Mouse (Mus musculus) heart, embryonic 10.5 days (tissue): ENCODE data around the gene Hexdc. TPM values are rescaled to one million over a fixed set of nuclear protein-coding genes. Genes with fewer than 3 reads are reported as not detected.

Experiments used
- DNase-seq: peaks from one replicate; pipeline ENCODE4 v3.0.0-alpha.2; 2017; ENCODE audit warnings: low spot score
- H3K27ac ChIP-seq: fragments of 300-500 bp; sonication (generic); 2 replicates; pipeline ENCODE4 v1.5.1; 2016; ENCODE audit warnings: mild to moderate bottlenecking
- H3K27me3 ChIP-seq: fragments of 300-500 bp; sonication (generic); 2 replicates; pipeline ENCODE4 v1.6.1; 2016; ENCODE audit warnings: mild to moderate bottlenecking; ENCODE audit not compliant: poor library complexity, insufficient read depth, severe bottlenecking
- H3K36me3 ChIP-seq: fragments of 300-500 bp; sonication (generic); 2 replicates; pipeline ENCODE4 v1.6.1; 2016; ENCODE audit warnings: mild to moderate bottlenecking, moderate library complexity
- H3K4me1 ChIP-seq: fragments of 300-500 bp; sonication (generic); 2 replicates; pipeline ENCODE4 v1.6.1; 2016; ENCODE audit warnings: mild to moderate bottlenecking
- H3K4me3 ChIP-seq: fragments of 300-500 bp; sonication (generic); 2 replicates; pipeline ENCODE4 v1.5.1; 2016; ENCODE audit warnings: mild to moderate bottlenecking, moderate library complexity
- H3K9me3 ChIP-seq: fragments of 300-500 bp; sonication (generic); 2 replicates; pipeline ENCODE4 v1.6.1; 2016; ENCODE audit warnings: mild to moderate bottlenecking, moderate library complexity
- WGBS: fragments of 180-500 bp; shearing (Covaris S2); methylation state at CpG from one replicate; pipeline ENCODE4 v1.1.7; 2016; 5-methylcytosine and 5-hydroxymethylcytosine counted together
- polyA plus RNA-seq: library from polyadenylated mRNA; unstranded; fragments of >200 nt; fragmentation: Nextera tagmentation; extraction: Ambion mirVana; gene quantifications from 2 replicates; pipeline ENCODE4 v1.2.1, GENCODE M21; 2016

Hexdc gene
- polyA plus RNA-seq, 1 experiment from 2014 or later, result 7.6 TPM

DNA sequence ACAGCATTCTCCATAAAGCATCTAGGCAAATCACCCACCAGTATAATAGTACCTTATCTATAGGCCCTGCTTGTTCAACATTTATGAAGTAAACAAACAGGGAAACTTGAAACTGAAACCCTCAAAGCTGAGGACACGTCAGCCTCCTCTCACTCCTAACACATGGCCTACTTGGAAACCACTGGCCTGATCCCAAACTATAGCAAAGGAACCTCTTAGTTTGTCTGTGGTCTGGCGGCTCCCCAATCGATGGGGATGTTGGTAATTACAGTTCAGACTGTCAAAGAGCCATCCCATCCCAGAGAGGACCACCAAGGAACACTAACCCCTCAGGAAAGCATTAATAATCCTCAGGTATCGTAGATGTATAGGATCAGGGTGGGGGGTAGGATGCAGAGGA is 4.4 kb upstream of the Hexdc start:
- Histone ChIP-seq H3K27me3 (no peaks in the 10 kb centered on the region), H3K27ac (no peak overlapping the region), H3K36me3 (0 out of 2 replicates have a peak, but pooled peaks cover 7% of the 10 kb centered on the region), H3K4me1 (peaks cover 9% of the 10 kb centered on the region), H3K9me3 (no peaks in the 10 kb centered on the region), H3K4me3 (no peak overlapping the region)
- WGBS, result 80% methylated on average over 4 of the region's 4 CpGs
- DNase-seq, result no peak

DNA sequence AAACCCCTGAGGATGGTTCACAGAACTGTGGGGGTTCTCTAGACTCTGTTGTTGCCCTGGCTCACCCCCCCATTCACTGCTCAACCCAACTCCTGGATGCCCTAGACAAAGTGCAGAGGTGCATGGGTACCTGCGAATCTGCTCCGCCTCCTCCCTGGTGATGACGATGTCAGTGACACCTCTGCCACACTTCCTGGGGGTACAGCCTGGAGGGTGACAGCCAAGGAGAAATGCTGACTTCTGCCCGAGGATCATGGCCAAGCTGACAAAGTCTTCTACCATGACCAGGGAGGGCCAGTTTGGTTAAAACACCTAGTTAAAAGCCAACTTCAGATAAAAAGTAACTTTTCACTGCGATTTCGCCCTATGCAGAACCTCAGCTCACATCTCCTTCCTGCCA is 3.5 kb upstream of the Hexdc start:
- H3K4me1 ChIP-seq, result peaks cover 14% of the 10 kb centered on the region
- 85% methylated on average over 6 of the region's 6 CpGs for WGBS
- no peaks in the 10 kb centered on the region for H3K27me3 ChIP-seq
- no peak overlapping the region for H3K27ac ChIP-seq
- 0 out of 2 replicates have a peak, but pooled peaks cover 5% of the 10 kb centered on the region for H3K36me3 ChIP-seq
- H3K4me3 ChIP-seq, result no peak overlapping the region
- H3K9me3 ChIP-seq, result no peaks in the 10 kb centered on the region
- DNase-seq, result no peak

DNA sequence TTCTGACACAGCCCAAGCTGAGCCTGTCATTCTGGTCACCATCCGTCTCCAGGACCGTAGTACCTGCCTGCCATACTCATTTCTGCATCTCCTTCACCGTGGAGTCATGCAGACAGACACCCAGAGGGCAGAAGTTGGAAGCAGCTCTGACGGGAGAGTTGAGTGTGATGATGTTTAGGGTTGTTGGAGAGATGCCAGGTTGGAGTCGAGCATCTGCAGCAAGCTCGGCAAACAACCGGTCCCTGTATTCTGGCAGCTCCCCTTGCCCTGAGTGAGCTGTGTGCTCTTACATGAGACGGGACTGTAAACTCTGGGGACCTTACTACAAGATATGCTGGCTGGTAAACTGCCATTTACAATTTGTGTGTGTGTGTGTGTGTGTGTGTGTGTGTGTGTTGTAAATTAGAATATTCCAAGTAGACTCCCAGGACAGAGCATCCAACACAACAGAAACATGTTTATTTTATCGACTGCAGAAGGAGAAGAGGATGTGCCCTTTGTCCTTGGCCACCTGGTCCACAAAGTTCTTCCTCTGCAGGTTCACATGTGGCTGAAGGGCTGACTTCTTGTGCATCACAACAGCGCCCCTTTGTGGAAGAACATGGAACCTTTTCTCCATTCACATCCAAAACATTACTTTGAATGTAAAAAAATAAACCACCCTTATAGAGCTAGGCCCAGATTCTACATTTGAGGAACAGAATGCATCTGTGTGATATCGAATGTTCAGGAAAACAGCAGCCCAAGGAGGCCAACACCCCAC is 2.6 kb upstream of the Hexdc start:
- Histone ChIP-seq H3K27ac (no peak overlapping the region), H3K9me3 (no peaks in the 10 kb centered on the region), H3K27me3 (no peaks in the 10 kb centered on the region), H3K4me1 (peaks cover 14% of the 10 kb centered on the region), H3K36me3 (no peaks in the 10 kb centered on the region), H3K4me3 (no peak overlapping the region)
- 60% methylated on average over 11 of the region's 11 CpGs for WGBS
- no peak for DNase-seq

DNA sequence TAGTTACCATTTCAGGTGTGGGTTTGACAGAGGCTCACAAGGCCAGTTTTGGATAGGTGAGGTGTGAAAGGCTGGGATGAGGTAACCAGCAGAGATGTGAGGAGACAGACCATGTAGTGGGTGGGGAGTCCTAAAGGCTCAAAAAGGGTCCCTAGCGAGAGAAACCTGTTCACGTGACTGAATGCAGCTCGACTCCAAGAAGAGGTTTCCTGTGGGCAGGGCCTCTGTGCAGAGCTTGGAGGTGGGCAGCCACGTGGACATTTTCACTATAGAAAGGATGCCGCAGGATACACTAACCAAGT is 423 bp upstream of the Hexdc start:
- no peaks in the 10 kb centered on the region for H3K27me3 ChIP-seq
- DNase-seq, result no peak
- 0% methylated on average over 5 of the region's 5 CpGs for WGBS
- H3K4me3 ChIP-seq, result peak overlapping the region; percentile 72
- peaks cover 14% of the 10 kb centered on the region for H3K4me1 ChIP-seq
- H3K27ac ChIP-seq, result peak overlapping the region; percentile 91
- H3K36me3 ChIP-seq, result peaks cover 9% of the 10 kb centered on the region; the same call in 1 of the 2 replicates
- H3K9me3 ChIP-seq, result no peaks in the 10 kb centered on the region

DNA sequence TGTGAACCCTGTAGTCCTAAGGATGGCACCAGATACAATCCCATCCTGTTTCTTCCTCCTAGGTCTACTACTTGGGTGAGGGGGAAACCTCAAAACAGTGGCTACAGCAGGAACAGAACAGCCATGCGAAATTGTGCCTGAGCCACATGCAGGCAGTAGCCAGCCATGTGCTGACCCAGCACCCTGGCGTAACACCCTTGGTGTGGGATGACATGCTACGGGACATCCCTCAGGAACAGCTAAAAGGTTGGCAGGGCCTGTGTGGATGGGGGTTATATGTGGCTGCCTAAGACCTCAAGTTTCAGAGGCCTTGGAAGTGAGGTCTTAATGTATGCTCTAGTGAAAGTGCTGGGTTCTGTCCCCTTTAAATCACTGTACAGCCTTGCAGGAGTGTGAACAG is 12.6 kb downstream of the Hexdc start:
- Histone ChIP-seq H3K27me3 (no peaks in the 10 kb centered on the region), H3K9me3 (no peaks in the 10 kb centered on the region), H3K36me3 (peaks cover 68% of the 10 kb centered on the region), H3K4me1 (no peaks in the 10 kb centered on the region), H3K4me3 (no peak overlapping the region), H3K27ac (no peak overlapping the region)
- DNase-seq, result no peak
- WGBS, result 94% methylated on average over 3 of the region's 3 CpGs

DNA sequence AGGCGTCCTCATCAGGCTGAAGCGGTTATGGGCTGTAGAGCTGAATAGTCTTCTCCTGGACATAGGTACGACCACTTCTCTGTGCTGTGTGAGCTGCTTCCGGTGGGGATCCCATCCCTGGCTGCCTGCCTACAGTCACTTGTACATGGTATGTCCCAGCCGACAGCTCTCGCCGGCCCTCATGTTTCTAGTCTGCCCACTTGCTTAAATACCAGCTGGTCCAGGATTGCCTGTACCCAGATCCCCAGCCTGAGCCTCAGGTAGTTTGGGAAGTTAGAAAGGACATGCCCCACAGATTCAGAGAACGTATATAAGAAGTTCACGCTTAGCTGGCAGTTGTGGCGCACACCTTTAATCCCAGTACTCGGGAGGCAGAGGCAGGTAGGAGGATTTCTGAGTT is 15.5 kb downstream of the Hexdc start:
- no peaks in the 10 kb centered on the region for H3K4me1 ChIP-seq
- H3K27ac ChIP-seq, result no peak overlapping the region
- H3K9me3 ChIP-seq, result no peaks in the 10 kb centered on the region
- H3K27me3 ChIP-seq, result no peaks in the 10 kb centered on the region
- H3K36me3 ChIP-seq, result peaks cover 88% of the 10 kb centered on the region
- no peak overlapping the region for H3K4me3 ChIP-seq
- no peak for DNase-seq
- 87% methylated on average over 11 of the region's 11 CpGs for WGBS

DNA sequence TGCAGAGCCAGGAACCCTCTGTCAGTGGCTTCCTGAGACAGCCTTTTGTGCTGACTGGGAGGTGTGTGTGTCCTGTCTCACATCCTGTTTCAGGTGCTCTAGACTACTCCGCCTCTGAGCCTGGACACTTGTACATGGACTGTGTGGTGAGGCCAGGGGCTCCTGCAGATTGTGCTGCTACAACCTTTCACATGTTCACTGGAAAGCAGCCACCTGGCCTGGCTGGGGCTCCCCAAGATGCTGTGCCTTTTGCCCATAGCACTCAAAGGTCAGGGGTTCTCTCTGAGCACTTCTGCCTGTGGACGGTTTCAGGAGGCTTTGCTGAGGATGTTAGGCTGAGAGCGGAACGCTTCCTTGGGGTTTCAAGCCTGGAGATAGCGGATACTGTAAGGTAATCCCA is 16.5 kb downstream of the Hexdc start:
- Histone ChIP-seq H3K36me3 (peaks cover 92% of the 10 kb centered on the region), H3K27ac (no peak overlapping the region), H3K9me3 (no peaks in the 10 kb centered on the region), H3K4me1 (no peaks in the 10 kb centered on the region), H3K27me3 (no peaks in the 10 kb centered on the region), H3K4me3 (no peak overlapping the region)
- 85% methylated on average over 5 of the region's 5 CpGs for WGBS
- no peak for DNase-seq

DNA sequence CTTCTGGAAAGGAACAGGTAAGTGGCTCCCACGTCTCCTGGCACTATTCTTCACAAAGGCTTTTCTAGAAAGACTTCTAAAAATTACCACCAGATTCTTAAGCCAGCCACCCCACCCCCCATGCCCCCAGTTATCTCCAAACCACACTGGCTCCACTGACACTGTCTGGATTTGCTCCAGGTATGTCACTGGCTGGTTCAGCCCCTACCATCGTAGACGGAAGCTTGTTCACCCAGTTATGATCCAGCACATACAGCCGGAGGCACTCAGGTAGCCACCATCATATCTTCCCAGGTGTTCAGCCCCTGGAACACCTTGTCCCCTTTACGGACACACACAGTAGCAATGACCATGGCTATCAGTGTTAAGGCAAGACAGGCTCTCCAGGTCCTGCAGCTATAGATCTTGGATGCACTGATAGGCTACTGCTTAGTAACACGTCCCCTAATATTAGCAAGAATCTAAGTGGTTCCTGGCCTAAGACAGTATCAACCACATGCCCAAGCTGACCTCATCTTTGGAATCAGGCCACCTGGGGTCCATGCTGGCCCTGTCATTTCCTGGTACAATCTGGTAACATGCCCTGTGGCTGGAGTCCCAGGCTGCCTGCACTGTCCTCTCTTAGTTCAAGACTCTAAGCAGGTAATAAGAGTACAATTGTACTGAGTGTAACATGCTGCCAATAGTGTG is 17.2 kb downstream of the Hexdc start:
- no peak for DNase-seq
- 85% methylated on average over 6 of the region's 6 CpGs for WGBS
- peaks cover 92% of the 10 kb centered on the region for H3K36me3 ChIP-seq
- H3K4me3 ChIP-seq, result no peak overlapping the region
- no peaks in the 10 kb centered on the region for H3K9me3 ChIP-seq
- no peak overlapping the region for H3K27ac ChIP-seq
- H3K27me3 ChIP-seq, result no peaks in the 10 kb centered on the region
- H3K4me1 ChIP-seq, result no peaks in the 10 kb centered on the region

DNA sequence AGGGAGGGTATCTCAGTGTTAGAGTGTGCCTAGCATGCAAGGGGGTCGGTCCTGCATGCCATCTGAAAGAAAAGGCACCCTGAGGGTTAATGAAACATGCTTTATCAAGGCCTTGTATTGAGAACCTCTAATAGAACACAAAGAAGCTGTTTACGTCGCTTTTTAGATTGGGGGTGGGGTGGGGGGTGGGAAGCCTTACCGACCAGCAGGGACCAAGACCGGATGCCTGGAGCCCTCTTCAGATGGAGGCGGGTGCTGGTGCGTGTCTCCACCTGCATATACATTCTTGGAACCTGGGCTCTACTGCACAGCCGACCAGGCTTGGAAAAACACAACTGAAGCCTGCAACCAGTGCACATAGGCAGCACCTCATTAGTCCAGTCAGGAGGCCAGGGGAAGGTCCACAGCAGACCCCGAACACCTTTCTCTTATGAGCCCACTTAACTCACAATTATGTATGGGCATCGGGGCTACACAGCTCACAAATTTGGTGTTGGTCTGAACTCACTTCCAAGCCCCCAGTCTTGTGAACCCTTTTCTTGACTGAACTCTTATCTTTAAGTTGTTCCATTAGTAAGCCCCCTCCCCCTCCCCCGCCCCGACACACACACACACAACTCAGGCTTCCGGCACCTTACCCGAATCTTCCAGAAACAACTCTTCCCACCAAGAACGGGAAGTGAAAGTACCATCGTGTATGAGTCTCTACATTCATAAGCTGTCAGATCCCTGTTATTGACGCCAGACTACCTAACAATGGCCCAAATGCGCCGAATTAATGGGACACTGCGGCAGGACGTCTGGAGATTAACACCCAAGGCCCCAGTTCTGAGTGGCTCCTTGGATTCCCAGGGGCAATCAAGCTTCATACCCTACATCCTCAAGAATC is 24.1 kb downstream of the Hexdc start:
- DNase-seq, result no peak
- Histone ChIP-seq H3K4me3 (peak overlapping the region; percentile 71), H3K9me3 (no peaks in the 10 kb centered on the region), H3K36me3 (peaks cover 37% of the 10 kb centered on the region), H3K27me3 (no peaks in the 10 kb centered on the region), H3K27ac (peak overlapping the region; percentile 86), H3K4me1 (peaks cover 33% of the 10 kb centered on the region)
- WGBS, result 25% methylated on average over 21 of the region's 21 CpGs

DNA sequence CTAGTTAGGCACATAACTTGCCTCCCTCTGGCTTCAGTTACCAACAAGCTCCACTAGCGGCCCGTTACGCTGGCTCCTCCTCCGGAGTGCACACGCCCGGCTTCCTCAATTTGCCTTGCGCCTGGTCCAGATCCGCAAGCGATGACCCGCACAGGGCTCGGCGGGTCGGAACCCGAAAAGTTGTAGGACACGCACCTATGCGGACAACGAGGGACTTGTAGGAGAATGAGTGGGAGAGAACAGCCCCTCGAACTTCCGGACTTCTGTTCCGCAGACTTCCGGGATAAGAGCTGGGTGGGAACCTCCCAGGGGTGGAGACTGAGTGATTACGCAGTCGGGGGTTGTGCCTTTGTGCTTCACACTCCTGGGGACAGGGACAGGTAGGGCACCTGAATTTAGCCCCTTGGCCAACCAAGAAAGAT is 24.8 kb downstream of the Hexdc start, which contains the start of gene Cybc1:
TSS of gene Cybc1 (minus strand) at position 305 of the 422 bp plus-strand sequence.
- Histone ChIP-seq H3K36me3 (peaks cover 31% of the 10 kb centered on the region), H3K4me1 (peaks cover 33% of the 10 kb centered on the region), H3K9me3 (no peaks in the 10 kb centered on the region), H3K27ac (peak within 1 kb of the TSS; percentile 86), H3K4me3 (peak within 1 kb of the TSS; percentile 71), H3K27me3 (no peaks in the 10 kb centered on the region)
- peak; percentile 94 for DNase-seq
- 0% methylated on average over 23 of the region's 23 CpGs for WGBS

DNA sequence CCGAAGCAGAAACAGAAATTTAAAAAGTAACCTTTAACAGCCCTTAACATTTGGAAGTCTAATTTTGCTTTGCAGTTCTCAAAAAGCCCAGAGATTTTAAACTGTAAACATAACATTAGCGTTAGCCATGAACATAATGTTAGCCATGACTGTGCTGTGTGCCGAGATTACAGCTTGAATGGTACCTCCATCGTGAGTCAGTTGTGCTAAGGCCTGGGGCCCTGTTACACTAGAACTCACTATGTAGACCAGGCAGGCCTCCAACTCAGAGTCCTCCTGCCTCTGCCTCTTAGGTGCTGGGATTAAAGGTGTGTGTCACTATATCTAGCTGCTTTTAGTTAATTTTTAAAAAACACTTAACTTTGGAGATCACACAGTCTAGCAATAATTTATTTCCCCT is 27.0 kb downstream of the Hexdc start:
- no peaks in the 10 kb centered on the region for H3K9me3 ChIP-seq
- peaks cover 9% of the 10 kb centered on the region for H3K36me3 ChIP-seq
- H3K27ac ChIP-seq, result peak overlapping the region; percentile 60; the same call in 1 of the 2 replicates
- H3K4me1 ChIP-seq, result peaks cover 42% of the 10 kb centered on the region
- no peaks in the 10 kb centered on the region for H3K27me3 ChIP-seq
- 80% methylated on average over 4 of the region's 4 CpGs for WGBS
- no peak for DNase-seq
- H3K4me3 ChIP-seq, result no peak overlapping the region

DNA sequence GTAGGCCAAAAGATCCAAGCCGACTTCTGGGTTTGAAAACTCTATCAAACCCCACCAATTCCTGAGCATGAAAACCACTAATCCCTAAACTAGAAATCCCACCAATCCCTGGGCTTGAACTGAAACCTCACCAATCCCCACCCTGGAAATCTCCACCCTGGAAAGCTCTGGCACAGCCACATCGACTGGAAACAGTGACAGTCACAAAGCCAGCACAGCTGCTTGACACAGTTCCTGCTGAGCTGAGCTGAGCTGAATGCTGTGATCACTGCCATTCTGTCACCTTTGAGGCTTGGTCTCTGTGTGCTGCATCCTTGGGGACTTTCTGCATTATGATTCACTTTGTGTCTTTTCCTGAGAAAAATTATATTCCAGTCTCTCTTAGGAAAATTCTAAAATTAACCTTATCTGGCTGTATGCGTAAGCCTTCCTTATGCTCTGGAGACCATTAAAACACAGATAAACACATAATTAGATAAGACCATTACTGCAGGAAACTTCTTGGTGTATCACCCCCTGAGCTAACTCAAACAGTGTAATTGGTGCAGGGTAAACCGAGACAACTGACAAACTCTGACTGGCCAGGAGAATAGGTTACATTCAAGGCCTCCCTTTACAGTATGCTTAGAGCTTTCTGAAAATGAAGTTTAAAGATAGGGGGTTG is 27.5 kb downstream of the Hexdc start:
- DNase-seq, result no peak
- peak overlapping the region; percentile 60; the same call in 1 of the 2 replicates for H3K27ac ChIP-seq
- no peaks in the 10 kb centered on the region for H3K27me3 ChIP-seq
- 46% methylated on average over 4 of the region's 4 CpGs for WGBS
- H3K36me3 ChIP-seq, result peaks cover 3% of the 10 kb centered on the region; the same call in 1 of the 2 replicates
- no peaks in the 10 kb centered on the region for H3K9me3 ChIP-seq
- H3K4me3 ChIP-seq, result no peak overlapping the region
- peaks cover 45% of the 10 kb centered on the region for H3K4me1 ChIP-seq
